Mouse (Mus musculus) T-helper 17 cell (primary cell): ENCODE data around the gene Scoc.
"Not testable (repeated sequence)": the region's sequence is repeated elsewhere in the genome, so short reads cannot be mapped to it uniquely, and the experiment has no call there.

Experiments
- in situ Hi-C, 2 experiments: fragments of 300-600 bp; cut with MboI, MseI; formaldehyde crosslinking; loops; 1 replicate in 1 of 2; 2 replicates in 1 of 2; pipeline ENCODE4 v1.15.1; 2025; ENCODE audit warnings: high pct_unique_total_duplicates in 2 of 2

Gene Scoc

DNA sequence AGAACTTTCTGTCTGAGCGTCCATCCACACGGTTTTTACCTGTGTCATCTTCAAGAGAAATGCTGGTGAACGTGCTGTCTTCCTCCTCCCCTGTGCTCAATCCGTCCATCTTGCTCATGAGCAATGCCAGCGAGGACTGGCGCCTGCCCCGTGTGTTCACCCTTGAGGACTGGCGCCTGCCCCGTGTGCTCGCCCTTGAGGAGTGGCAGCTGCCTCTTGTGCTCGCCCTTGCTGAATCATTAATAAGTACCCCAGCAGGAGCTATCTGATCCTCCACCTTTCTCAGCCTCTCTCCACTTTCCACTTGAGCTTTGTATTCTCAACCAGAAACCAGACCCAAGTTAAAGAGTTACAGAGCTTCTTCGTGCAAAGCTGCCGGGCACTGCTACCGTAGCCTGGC lies at the start of gene Scoc:
Scoc (minus strand) TSS at position 170 of the 400 bp plus-strand sequence.
- in situ Hi-C loops: loop anchor here in 1 of 2 experiments (5.0 kb wide), 1 partner anchor 191 kb away; no protein-coding TSS in a partner anchor

- in situ Hi-C loops: loop anchor here (5.0 to 10.0 kb wide), 2 partner anchors 192 to 1515 kb away; no protein-coding TSS in a partner anchor
Measured at GRCm38 (mm10) chr8:83459606-83460005, 1.4 kb upstream of the Scoc start.

GRCm38 (mm10) chr8:83457121-83457520 lies 1.1 kb downstream of the Scoc start:
- in situ Hi-C loops: loop anchor here in 1 of 2 experiments (5.0 kb wide), 1 partner anchor 190 kb away; no protein-coding TSS in a partner anchor

DNA sequence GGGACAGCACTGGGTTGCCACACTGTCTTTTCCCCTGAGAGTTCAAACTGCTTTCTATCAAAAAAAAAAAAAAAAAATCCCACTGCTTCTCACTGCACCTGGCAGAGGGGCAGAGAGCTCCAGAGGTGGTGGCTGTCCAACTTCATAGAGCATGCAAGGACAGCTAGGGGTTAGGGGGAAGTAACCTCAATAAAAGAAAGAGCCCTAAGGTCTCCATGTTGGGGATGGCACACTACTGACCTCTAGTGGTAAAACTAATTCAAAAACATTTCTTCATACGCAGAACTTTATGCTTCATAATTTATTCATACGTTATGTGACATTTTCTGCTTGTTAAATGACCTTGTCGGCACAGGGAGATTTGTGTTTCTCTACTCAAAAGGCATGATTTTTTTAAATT lies 7.1 kb downstream of the Scoc start:
- in situ Hi-C loops: loop anchor here in 1 of 2 experiments (5.0 kb wide), 1 partner anchor 106 kb away; no protein-coding TSS in a partner anchor

GRCm38 (mm10) chr8:83449960-83450359 lies 8.2 kb downstream of the Scoc start:
- in situ Hi-C loops: loop anchor here (5.0 to 10.0 kb wide), 4 partner anchors 107 to 675 kb away; partner anchors contain the start of genes Adgre5 (in 1 of the 2), Dnajb1 (in 1 of the 2), Tecr (in 1 of the 2) and Zfp330 (in 1 of the 2)

- in situ Hi-C loops: loop anchor here in 1 of 2 experiments (10.0 kb wide), 3 partner anchors 162 to 668 kb away; partner anchors contain the start of genes Adgre5, Dnajb1, Tecr and Zfp330
Measured at GRCm38 (mm10) chr8:83443052-83443400, 15.2 kb downstream of the Scoc start.

- in situ Hi-C loops: loop anchor here in 1 of 2 experiments (10.0 kb wide), 3 partner anchors 162 to 668 kb away; partner anchors contain the start of genes Adgre5, Dnajb1, Tecr and Zfp330
Measured at GRCm38 (mm10) chr8:83442243-83443051, 15.7 kb downstream of the Scoc start.

- in situ Hi-C loops: loop anchor here in 1 of 2 experiments (10.0 kb wide), 3 partner anchors 163 to 667 kb away; partner anchors contain the start of genes Adgre5, Dnajb1, Tecr and Zfp330
Measured at GRCm38 (mm10) chr8:83441656-83442242, 16.4 kb downstream of the Scoc start.

- in situ Hi-C loops: no loop called here
Measured at GRCm38 (mm10) chr8:83437077-83437476, 21.1 kb downstream of the Scoc start.

- in situ Hi-C loops: no loop called here
Measured at GRCm38 (mm10) chr8:83429071-83429524, 29.1 kb downstream of the Scoc start.

GRCm38 (mm10) chr8:83428621-83429020 lies 29.6 kb downstream of the Scoc start:
- in situ Hi-C loops: not testable (repeated sequence)

DNA sequence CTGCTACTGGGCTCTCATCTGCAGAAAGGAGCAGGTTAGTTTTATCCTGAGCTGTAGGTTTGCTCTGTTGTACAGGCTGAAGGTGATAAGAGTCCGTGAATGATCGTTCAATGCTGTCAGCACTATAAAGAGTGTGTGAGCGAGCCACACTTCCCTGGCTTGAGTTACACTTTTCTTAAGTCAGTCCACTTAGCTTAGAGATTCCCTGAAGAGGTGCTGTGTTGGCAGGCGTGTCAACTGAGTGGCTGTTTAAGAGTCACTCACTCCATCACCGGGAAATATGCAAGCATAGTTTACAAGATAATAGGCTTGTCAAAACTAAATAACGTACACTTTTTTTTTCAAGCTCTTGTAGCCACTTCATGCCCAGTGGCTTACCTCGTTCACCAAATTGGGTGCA lies 31.2 kb downstream of the Scoc start:
- in situ Hi-C loops: no loop called here

DNA sequence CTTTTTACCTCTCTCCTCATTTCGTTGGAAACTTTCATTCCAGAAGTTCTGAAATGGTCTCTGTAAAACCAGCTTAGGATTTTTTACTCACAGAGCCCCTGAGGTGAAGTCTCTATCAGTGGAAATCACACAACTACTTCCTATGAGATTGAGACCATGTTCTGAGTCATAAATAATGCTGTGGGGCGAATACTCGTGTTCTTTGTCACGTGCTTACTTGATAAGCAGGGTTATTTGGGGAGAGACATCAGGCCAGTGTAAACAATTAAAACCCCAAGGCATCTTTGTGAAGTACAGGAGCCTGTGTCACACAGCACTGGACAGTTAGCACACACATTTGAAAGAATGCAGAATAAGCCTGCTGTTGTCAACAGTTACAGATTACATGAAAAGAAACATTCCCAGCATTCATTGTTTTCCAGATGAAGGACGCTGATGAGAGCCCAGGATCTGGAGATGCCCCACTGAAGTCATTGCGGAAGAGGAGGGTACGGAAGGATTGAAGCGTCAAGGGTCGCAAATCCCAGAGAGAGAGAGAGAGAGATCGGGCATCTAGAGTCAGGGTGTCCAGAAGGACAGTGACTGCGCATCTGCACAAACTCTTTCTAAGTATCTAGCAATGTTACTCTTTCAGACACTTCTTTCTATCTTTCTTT lies 32.0 kb downstream of the Scoc start:
- in situ Hi-C loops: no loop called here

DNA sequence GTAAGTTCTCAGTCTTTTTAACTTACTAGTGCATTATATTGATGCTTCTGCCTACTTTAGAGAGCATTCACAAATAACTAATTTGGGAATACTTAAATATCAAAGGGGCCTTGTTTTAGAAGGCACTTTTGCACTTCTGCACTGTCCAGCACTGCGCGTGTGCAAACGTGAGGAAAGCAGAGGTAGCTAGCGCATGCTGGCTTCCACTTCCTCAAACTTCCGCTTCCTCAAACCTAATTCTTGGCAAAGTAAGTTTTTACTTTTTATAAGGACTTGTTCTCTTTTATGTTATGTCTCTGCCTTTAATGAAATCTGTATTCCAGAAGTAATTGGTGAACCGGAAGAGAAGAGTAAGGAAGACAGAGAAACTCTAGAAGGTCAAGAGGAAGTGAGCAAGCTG lies 33.0 kb downstream of the Scoc start:
- in situ Hi-C loops: no loop called here

GRCm38 (mm10) chr8:83423032-83423825 lies 35.0 kb downstream of the Scoc start:
- in situ Hi-C loops: no loop called here

GRCm38 (mm10) chr8:83421354-83421753 lies 36.8 kb downstream of the Scoc start:
- in situ Hi-C loops: no loop called here

DNA sequence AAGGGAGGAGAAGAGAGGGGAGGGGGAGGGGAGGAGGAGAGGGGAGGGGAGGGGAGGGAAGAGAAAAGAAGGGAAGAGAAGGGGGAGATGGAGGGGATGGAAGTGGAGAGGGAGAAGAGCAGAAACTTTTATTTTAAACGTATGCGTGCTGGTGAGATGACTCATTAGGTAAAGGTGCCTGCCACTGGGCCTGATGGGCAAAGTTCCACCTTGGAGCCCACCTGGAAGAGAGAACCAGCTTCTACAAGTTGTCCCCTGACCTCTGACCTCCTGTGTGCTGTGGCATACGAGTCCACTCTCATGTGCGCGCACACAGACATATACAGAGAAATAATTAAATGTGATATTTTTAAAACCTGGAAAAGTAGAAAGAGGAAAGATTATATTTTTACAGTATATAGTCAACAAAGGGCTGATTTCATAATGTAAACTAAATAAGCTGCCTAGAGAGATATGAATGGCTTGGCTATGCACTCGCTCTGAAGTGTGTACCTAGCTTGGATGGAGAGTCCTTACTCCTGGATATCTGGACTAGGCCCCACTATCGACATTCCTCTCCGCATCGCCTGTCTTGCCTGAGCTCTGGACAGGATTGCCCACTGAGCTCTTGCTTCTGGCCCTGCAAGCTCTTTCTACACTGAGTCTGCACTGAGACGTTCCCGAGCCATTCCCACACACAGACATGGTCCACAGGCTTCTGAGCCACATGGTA lies 39.2 kb downstream of the Scoc start:
- in situ Hi-C loops: loop anchor here in 1 of 2 experiments (5.0 kb wide), 1 partner anchor 37 kb away; no protein-coding TSS in a partner anchor

DNA sequence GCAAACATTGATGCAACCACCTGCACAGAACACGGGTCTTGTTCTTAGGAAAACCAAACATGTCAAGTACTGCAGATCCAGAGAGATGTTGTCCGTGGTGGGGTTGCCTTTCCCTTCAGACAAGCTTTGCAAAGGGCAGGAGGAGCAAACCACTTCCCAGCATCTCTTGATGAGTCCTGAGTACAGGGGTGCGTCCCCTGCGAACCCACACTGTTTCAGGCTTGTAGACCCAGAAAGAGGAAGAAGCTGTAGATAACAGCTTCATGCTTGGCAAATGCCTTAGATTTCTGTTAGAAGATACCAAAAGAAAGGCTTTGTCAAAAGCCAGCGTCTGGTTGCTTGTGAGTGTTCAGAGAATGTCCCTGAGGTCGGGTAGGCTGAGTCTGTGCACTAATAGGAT lies 40.2 kb downstream of the Scoc start:
- in situ Hi-C loops: loop anchor here in 1 of 2 experiments (5.0 kb wide), 1 partner anchor 36 kb away; no protein-coding TSS in a partner anchor

GRCm38 (mm10) chr8:83416878-83417277 lies 41.3 kb downstream of the Scoc start:
- in situ Hi-C loops: loop anchor here in 1 of 2 experiments (5.0 kb wide), 1 partner anchor 35 kb away; no protein-coding TSS in a partner anchor

DNA sequence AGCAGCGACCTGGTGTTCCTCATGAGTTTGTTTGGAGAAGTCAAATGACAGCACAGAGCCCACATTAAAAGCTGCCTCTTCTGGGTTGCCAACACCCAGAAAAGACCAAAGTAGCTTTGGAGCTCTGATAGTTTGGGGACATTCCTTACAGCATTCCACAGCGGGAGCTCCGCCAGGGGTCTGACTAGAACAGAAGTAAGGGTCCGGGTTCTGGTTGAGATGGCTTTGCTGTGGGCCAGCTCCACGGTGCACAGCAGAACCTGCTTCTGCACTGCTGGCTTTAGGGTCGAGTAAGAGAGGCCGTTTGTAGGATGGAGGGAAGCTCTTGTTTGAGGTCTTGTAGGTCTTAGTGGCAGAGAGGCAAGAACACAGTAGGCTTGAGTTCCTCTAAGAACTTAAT lies 49.7 kb downstream of the Scoc start:
- in situ Hi-C loops: no loop called here
